Mouse (Mus musculus) testis, adult 2 months (tissue): ENCODE results near the gene Lrrc59. TPM values are rescaled to one million over a fixed set of nuclear protein-coding genes. Genes with fewer than 3 reads are reported as not detected.

Source experiments
- H3K27ac ChIP-seq: fragments of 200-500 bp; 2 replicates; pipeline ENCODE4 v1.5.1; 2012; ENCODE audit warnings: low read depth, low read length; ENCODE audit not compliant: control insufficient read depth, insufficient read depth
- H3K27me3 ChIP-seq: fragments of 200-500 bp; 2 replicates; pipeline ENCODE4 v1.6.1; 2012; ENCODE audit warnings: mild to moderate bottlenecking, low read length, moderate library complexity; ENCODE audit not compliant: control insufficient read depth, insufficient read depth
- H3K36me3 ChIP-seq: fragments of 200-500 bp; 2 replicates; pipeline ENCODE4 v1.6.1; 2012; ENCODE audit warnings: mild to moderate bottlenecking, low read length; ENCODE audit not compliant: control insufficient read depth, insufficient read depth
- H3K4me1 ChIP-seq: fragments of 200-500 bp; 2 replicates; pipeline ENCODE4 v1.6.1; 2012; ENCODE audit warnings: low read length; ENCODE audit not compliant: control insufficient read depth, insufficient read depth
- H3K4me3 ChIP-seq: fragments of 200-500 bp; 2 replicates; pipeline ENCODE4 v1.5.1; 2012; ENCODE audit warnings: low read depth, mild to moderate bottlenecking, low read length, moderate library complexity, mixed read lengths; ENCODE audit not compliant: control insufficient read depth
- CTCF ChIP-seq: fragments of 200-500 bp; IDR thresholded peaks from 2 replicates; pipeline ENCODE4 v1.5.1; 2012; ENCODE audit warnings: low read depth, mild to moderate bottlenecking, inconsistent platforms, low read length, moderate library complexity; ENCODE audit not compliant: control insufficient read depth, insufficient read depth, insufficient replicate concordance
- POLR2A ChIP-seq: fragments of 200-500 bp; IDR thresholded peaks from 2 replicates; pipeline ENCODE4 v1.6.1; 2012; ENCODE audit warnings: low read depth, mild to moderate bottlenecking, inconsistent platforms, low read length, moderate library complexity; ENCODE audit not compliant: control insufficient read depth
- polyA plus RNA-seq: library from polyadenylated mRNA; depleted of rRNA; stranded (reverse); fragments of >200 nt; gene quantifications from 2 replicates; pipeline ENCODE4 v1.2.3, GENCODE M21; 2012; rRNA removed

Gene Lrrc59
- 75.9 and 78.0 TPM in 2 replicates for polyA plus RNA-seq

DNA sequence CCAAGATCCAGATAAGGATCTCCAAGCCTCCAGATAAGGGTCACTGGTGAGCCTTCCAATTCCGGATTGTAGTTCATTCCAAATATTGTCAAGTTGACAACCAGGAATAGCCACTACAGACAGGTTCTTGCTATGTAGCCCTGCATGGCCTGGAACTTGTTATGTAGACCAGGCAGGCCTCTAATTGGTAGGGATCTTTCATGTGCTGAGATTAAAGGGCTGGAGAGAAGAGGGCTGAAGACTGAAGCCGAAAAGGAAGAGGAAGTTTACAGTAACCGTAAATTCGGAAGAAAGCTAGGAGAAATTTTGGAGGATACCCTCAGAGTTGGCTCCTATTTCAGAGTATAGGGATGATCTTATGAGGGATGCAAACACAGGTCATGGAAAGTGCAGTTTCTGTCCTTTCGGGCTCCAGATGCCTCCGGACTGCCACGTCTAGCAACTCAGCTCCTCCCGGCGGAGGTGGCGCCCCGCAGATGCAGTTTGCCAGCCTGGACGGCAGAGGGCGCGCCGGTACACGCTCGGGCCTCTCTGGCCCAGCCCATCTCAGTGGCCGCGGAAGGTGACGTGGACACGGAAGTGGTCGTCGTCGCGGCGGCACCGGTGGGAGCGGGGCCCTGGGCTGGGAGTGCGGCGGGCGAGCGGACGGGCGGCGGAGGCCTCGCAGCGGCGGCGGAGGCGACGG, at the start of gene Lrrc59:
Gene Lrrc59 (plus strand): TSS at position 569 of the 685 bp plus-strand sequence.
- peak; percentile 100 for TF ChIP-seq CTCF
- TF ChIP-seq POLR2A: peak; percentile 85
- H3K4me1 ChIP-seq: peaks cover 10% of the 10 kb centered on the region
- H3K27me3 ChIP-seq: no peaks in the 10 kb centered on the region
- H3K36me3 ChIP-seq: peaks cover 1% of the 10 kb centered on the region
- H3K4me3 ChIP-seq: peak within 1 kb of the TSS; percentile 96
- peak within 1 kb of the TSS; percentile 77 for H3K27ac ChIP-seq

DNA sequence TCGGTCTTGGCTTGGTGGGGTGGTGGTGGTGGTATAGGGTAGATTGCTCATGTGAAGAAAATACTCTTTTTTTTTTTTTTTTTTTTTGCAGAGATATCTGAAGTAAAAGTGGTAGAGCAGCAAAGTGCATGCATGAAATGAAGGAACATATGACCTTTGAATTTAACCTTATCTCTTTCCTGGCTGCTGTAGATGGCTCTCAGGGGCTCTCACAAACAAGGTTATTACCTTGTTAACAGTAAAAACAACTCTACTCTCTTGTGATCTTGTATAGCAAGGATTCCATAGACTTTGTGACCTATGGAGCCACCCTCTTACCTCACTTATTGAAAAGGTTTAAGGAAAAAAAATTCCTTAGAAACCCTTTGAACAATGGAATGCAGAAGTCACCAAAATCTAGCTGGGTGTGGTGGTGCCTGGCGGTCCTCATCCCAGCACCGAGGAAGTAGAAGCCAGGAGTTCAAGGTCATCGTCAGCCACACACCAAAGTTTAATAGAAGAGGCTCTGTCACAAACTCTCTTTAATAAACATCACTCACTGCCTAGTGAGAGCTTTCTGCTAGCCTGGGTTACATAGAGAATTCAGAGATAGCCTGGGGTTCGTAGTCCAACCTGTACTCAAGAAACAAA, 49.3 kb upstream of the Lrrc59 start:
- Histone ChIP-seq H3K27me3 (no peaks in the 10 kb centered on the region), H3K36me3 (no peaks in the 10 kb centered on the region), H3K27ac (no peak overlapping the region), H3K4me3 (no peak overlapping the region), H3K4me1 (no peaks in the 10 kb centered on the region)
- no peak for TF ChIP-seq CTCF
- no peak for TF ChIP-seq POLR2A

DNA sequence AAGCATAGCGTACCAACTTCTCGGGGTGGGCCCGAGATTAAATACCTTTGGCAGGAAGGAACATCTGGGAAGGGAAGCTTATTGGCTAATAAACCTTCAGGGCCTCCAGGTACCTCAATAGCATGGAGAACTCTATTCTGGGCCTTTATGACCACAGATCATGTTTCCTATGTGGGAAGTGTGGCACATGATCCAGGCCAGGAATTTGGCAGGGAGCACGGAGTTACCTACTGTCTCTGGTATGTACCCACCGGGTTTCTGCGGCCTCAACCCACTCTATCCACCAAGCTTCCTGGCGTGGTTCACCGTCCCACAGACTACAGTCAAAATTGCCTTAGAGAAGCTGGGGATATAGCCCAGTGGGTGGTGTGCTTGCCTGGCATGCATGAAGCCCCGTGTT, 44.5 kb upstream of the Lrrc59 start:
- no peak overlapping the region for H3K27ac ChIP-seq
- TF ChIP-seq POLR2A (no peak), CTCF (no peak)
- no peaks in the 10 kb centered on the region for H3K36me3 ChIP-seq
- no peaks in the 10 kb centered on the region for H3K27me3 ChIP-seq
- H3K4me3 ChIP-seq: no peak overlapping the region
- H3K4me1 ChIP-seq: no peaks in the 10 kb centered on the region; the same call in 1 of the 2 replicates

DNA sequence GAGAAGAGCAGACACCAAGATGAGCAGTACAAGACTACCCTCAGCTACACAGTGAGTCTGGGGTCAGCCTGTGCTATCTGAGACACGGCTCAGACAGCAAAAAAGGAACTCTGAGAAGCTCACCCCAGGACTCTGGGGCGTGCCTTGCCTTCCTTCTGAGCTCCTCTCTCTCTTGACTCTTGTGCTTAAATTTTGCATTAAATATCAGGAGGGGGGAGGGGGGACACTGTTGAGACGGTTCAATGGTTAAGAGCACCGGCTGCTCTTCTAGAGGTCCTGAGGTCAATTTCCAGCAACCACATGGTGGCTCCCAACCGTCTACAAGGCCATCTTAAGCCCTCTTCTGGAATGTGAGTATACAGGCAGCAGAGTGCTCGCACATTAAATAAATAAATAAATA, 42.1 kb upstream of the Lrrc59 start:
- H3K27me3 ChIP-seq: no peaks in the 10 kb centered on the region
- no peak overlapping the region for H3K27ac ChIP-seq
- no peaks in the 10 kb centered on the region for H3K36me3 ChIP-seq
- H3K4me3 ChIP-seq: no peak overlapping the region
- no peaks in the 10 kb centered on the region; the same call in 1 of the 2 replicates for H3K4me1 ChIP-seq
- no peak for TF ChIP-seq POLR2A

DNA sequence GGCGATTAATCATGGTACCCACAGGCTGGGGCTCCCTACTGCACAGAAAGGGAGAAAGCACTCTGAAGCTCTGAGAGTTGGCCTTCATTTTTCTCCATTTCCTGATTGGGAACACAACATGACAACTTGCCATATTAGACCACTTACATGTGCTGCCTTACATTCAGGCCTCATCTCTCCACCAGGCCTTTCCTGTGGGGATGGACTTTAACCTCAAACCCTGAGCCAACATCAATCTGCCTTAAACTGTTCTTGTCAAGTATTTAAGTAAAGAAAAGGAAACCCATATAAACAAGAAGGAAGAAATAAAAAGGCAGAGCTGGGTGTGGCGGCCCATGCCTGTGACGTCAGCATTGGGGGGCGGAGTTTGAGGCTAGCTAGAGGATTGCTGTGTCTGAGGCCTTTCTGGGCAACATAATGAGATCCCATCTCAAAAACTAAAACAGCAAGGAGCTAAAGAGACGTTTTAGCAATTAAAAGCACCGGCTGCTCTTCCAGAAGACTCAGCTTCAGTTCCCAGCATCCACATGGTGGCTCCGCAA, 33.2 kb upstream of the Lrrc59 start:
- TF ChIP-seq POLR2A: no peak
- Histone ChIP-seq H3K4me1 (peaks cover 5% of the 10 kb centered on the region), H3K27me3 (no peaks in the 10 kb centered on the region), H3K27ac (no peak overlapping the region), H3K4me3 (no peak overlapping the region), H3K36me3 (no peaks in the 10 kb centered on the region)

DNA sequence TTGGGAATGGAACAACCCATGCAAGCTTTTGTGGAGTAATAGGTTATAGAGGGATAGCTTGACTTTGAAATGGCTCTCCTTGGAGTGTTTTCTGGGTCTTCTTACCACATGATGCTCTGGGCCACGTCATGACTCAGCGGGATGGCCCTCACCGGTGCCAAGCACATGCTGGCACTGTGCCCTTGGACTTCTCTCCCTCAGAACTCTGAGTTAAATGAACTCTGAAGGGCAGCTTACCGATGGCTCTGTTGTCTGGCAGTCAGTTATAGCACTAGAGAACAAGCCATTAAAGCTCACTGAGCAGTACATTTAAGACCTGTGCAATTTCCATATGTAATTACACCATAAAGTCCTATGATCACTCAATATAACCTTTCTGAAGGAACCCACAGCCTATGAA, 32.2 kb upstream of the Lrrc59 start:
- Histone ChIP-seq H3K36me3 (no peaks in the 10 kb centered on the region), H3K27ac (no peak overlapping the region), H3K4me3 (no peak overlapping the region), H3K4me1 (peaks cover 12% of the 10 kb centered on the region), H3K27me3 (no peaks in the 10 kb centered on the region)
- TF ChIP-seq POLR2A: no peak
- no peak for TF ChIP-seq CTCF

DNA sequence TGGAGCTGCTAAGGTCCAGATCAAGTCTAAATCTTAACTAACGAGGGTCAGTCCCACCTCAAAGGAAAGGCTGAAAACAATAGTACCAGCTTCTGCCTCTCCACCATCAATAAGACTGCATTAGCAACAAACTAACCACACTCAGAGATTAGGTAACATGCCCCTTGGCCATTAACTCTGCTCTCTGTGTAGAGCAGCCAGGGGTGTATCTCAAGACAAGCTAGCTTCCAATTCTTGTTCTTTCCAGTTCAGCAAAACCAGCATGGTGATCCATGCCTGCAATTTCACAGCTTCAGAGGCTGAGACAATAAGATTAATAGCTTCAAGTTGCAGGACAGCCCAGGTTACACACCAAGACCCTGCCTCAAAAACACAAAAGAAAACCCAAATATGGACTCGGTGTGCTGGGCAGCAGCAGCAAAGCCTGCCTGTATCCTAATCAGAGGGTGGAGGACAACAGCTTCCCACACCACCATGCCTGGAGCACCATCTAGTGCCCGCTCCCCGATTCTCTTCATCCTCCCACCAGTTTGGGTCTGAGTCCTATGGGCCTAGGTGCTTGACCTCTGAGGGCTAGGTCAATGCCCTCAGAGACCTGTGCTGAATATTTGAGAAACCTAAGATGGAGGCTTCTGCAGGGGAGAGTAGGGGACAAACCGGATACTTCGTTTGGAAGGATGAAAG, 31.0 kb upstream of the Lrrc59 start:
- Histone ChIP-seq H3K4me1 (peaks cover 16% of the 10 kb centered on the region), H3K36me3 (no peaks in the 10 kb centered on the region), H3K4me3 (no peak overlapping the region), H3K27ac (no peak overlapping the region), H3K27me3 (no peaks in the 10 kb centered on the region)
- TF ChIP-seq POLR2A (no peak), CTCF (peak; percentile 26; the same call in 1 of the 2 replicates)
